Mouse (Mus musculus) adrenal gland, adult 2 months (tissue): ENCODE results near the gene Spty2d1. TPM values are rescaled to one million over a fixed set of nuclear protein-coding genes. Genes with fewer than 3 reads are reported as not detected.
A peak's percentile ranks its signal among the peaks of the same experiment; 100 is the strongest.

Source experiments
- DNase-seq: peaks from one replicate; pipeline ENCODE4 v3.0.0; 2021
- polyA plus RNA-seq: library from polyadenylated mRNA; depleted of rRNA; stranded (reverse); fragments of >200 nt; gene quantifications from 2 replicates; pipeline ENCODE4 v1.2.3, GENCODE M21; 2012
- total RNA-seq, 2 experiments: library from RNA; stranded (reverse); gene quantifications; 2 replicates each; pipeline ENCODE4 v1.2.3; 2021

Spty2d1 gene
- total and polyA plus RNA-seq, 3 experiments, result 4.4 to 20.5 (median 16.6) TPM

GRCm38 (mm10) chr7:47022482-47022881, 14.3 kb upstream of the Spty2d1 start:
- DNase-seq, result no peak

- no peak for DNase-seq
Measured at GRCm38 (mm10) chr7:47020956-47021355, 12.7 kb upstream of the Spty2d1 start.

GRCm38 (mm10) chr7:47019641-47020040, 11.4 kb upstream of the Spty2d1 start:
- DNase-seq, result no peak

- no peak for DNase-seq
Measured at GRCm38 (mm10) chr7:47017146-47017545, 8.9 kb upstream of the Spty2d1 start.

- no peak for DNase-seq
Measured at GRCm38 (mm10) chr7:47016602-47017001, 8.4 kb upstream of the Spty2d1 start.

- peak; percentile 91 for DNase-seq
Measured at GRCm38 (mm10) chr7:47015390-47016065, 7.3 kb upstream of the Spty2d1 start.

- peak; percentile 61 for DNase-seq
Measured at GRCm38 (mm10) chr7:47014564-47015389, 6.6 kb upstream of the Spty2d1 start.

GRCm38 (mm10) chr7:47013131-47013767, 5.0 kb upstream of the Spty2d1 start:
- DNase-seq, result no peak

GRCm38 (mm10) chr7:47007818-47008167, 418 bp downstream of the Spty2d1 start:
- no peak for DNase-seq

- DNase-seq, result no peak
Measured at GRCm38 (mm10) chr7:47007109-47007780, 966 bp downstream of the Spty2d1 start.

GRCm38 (mm10) chr7:47003411-47004115, 4.6 kb downstream of the Spty2d1 start:
- DNase-seq, result no peak

GRCm38 (mm10) chr7:47001900-47002275, 6.3 kb downstream of the Spty2d1 start:
- no peak for DNase-seq

- DNase-seq, result no peak
Measured at GRCm38 (mm10) chr7:47001125-47001899, 6.9 kb downstream of the Spty2d1 start.

GRCm38 (mm10) chr7:47000644-47000983, 7.6 kb downstream of the Spty2d1 start:
- peak; percentile 20 for DNase-seq

GRCm38 (mm10) chr7:46999983-47000643, 8.1 kb downstream of the Spty2d1 start:
- DNase-seq, result no peak

GRCm38 (mm10) chr7:46998942-46999341, 9.3 kb downstream of the Spty2d1 start:
- no peak for DNase-seq

GRCm38 (mm10) chr7:46997644-46998395, 10.4 kb downstream of the Spty2d1 start:
- peak; percentile 41 for DNase-seq

- no peak for DNase-seq
Measured at GRCm38 (mm10) chr7:46997008-46997407, 11.2 kb downstream of the Spty2d1 start.

GRCm38 (mm10) chr7:46995558-46995957, 12.7 kb downstream of the Spty2d1 start:
- DNase-seq, result no peak

GRCm38 (mm10) chr7:46993079-46993478, 15.1 kb downstream of the Spty2d1 start:
- no peak for DNase-seq
